In genomic region chr12:111274006-111274405, GRCm38 (mm10) we compare ENCODE assay signal across 9 mouse cellular contexts. TPM values are rescaled to one million over a fixed set of nuclear protein-coding genes. Genes with fewer than 3 reads are reported as not detected.
DNase-seq lines count a peak whose midpoint lies in the region; ATAC-seq and TF ChIP-seq lines count a peak whose summit lies in the region.
"Had no signal": no experiment of that assay in that cellular context is flagged by ENCODE, and none has a peak within 500 bp of the region (broad histone marks: within the 10 kb centered on the region; RNA-seq: fewer than 3 reads in every experiment).

No protein-coding gene starts in this region.

- WGBS in heart, embryonic 11.5 days (ENCODE audit: insufficient replicate concordance): 5% methylated on average over 24 of the region's 28 CpGs
- 4% methylated on average over 28 of the region's 28 CpGs for WGBS in forebrain, postnatal 0 days
- WGBS in liver, embryonic 16.5 days (ENCODE audit: insufficient replicate concordance): 6% methylated on average over 28 of the region's 28 CpGs

- H3K9me3 ChIP-seq in heart, embryonic 11.5 days (replicated peaks; ENCODE audit: control insufficient read depth, low read length): no peaks in the 10 kb centered on the region
- no peaks in the 10 kb centered on the region for H3K9me3 ChIP-seq in forebrain, postnatal 0 days (ENCODE audit: low read length)
- H3K9me3 ChIP-seq in liver, embryonic 16.5 days (replicated peaks; ENCODE audit: control insufficient read depth, low read length): no peaks in the 10 kb centered on the region

- no peak for TF ChIP-seq CTCF in forebrain, postnatal 0 days (IDR thresholded peaks at IDR 0.05; ENCODE audit: low read depth)

- H3K4me2 ChIP-seq in heart, embryonic 11.5 days: peak overlapping the region; percentile 88
- H3K4me2 ChIP-seq in forebrain, postnatal 0 days (ENCODE audit: low read depth): peak overlapping the region; percentile 82
- H3K4me2 ChIP-seq in liver, embryonic 16.5 days (ENCODE audit: low read depth, low read length): no peak overlapping the region; the same call in 1 of the 2 replicates

- H3K4me3 ChIP-seq in heart, embryonic 11.5 days (ENCODE audit: low read depth, low read length): peak overlapping the region; percentile 46
- H3K4me3 ChIP-seq in forebrain, postnatal 0 days (ENCODE audit: low read depth, low read length): peak overlapping the region; percentile 48
- H3K4me3 ChIP-seq in liver, embryonic 16.5 days (ENCODE audit: low read depth, low read length): peak overlapping the region; percentile 38; the same call in 1 of the 2 replicates

- intact Hi-C loops in gastrocnemius, postnatal 14 days (cut with DNase I; ENCODE audit: low total_unique reads): loop anchor here (5.0 kb wide), 1 partner anchor 138 kb away; no protein-coding TSS in a partner anchor

- no peak overlapping the region for H3K27ac ChIP-seq in heart, embryonic 11.5 days (ENCODE audit: low read depth, low read length)
- no peak overlapping the region for H3K27ac ChIP-seq in forebrain, postnatal 0 days (ENCODE audit: low read depth, low read length)
- H3K27ac ChIP-seq in liver, embryonic 16.5 days (ENCODE audit: low read length): no peak overlapping the region

- DNase-seq in heart, adult 9 months (ENCODE audit: low spot score in 2 of 2): no peak
- peak; percentile 34 for DNase-seq in ES-CJ7 (ENCODE audit: low read depth, low spot score)
- no peak for DNase-seq in forebrain, postnatal 0 days
- no peak for DNase-seq in right cerebral cortex, postnatal 10 days (ENCODE audit: low spot score in 2 of 2)
- no peak for DNase-seq in cerebellum, adult 9-10 months
- DNase-seq in gastrocnemius, postnatal 14 days: no peak
- DNase-seq: lung, postnatal 14 days had no signal

- no peak overlapping the region for H3K9ac ChIP-seq in heart, embryonic 11.5 days (ENCODE audit: low read depth, low read length)
- peak overlapping the region; percentile 62 for H3K9ac ChIP-seq in forebrain, postnatal 0 days
- no peak overlapping the region for H3K9ac ChIP-seq in liver, embryonic 16.5 days (ENCODE audit: low read depth, low read length)

- ATAC-seq in heart, embryonic 11.5 days (replicated peaks; ENCODE audit: insufficient number of reproducible peaks, low FRiP score, low TSS enrichment): no peak
- ATAC-seq in forebrain, postnatal 0 days: peak; percentile 44; the same call in 1 of the 2 replicates
- no peak for ATAC-seq in liver, embryonic 16.5 days (ENCODE audit: low read depth)

- H3K27me3 ChIP-seq in heart, embryonic 11.5 days (ENCODE audit: control insufficient read depth, insufficient read depth, low read length): peaks cover 84% of the 10 kb centered on the region
- peaks cover 61% of the 10 kb centered on the region for H3K27me3 ChIP-seq in forebrain, postnatal 0 days (ENCODE audit: insufficient read depth, low read length)
- peaks cover 76% of the 10 kb centered on the region for H3K27me3 ChIP-seq in liver, embryonic 16.5 days (ENCODE audit: control insufficient read depth, insufficient read depth, low read depth, low read length)

- peaks cover 17% of the 10 kb centered on the region for H3K4me1 ChIP-seq in heart, embryonic 11.5 days (ENCODE audit: control insufficient read depth, insufficient read depth, low read length)
- H3K4me1 ChIP-seq in forebrain, postnatal 0 days (ENCODE audit: insufficient read depth): 0 out of 2 replicates have a peak, but pooled peaks cover 3% of the 10 kb centered on the region
- peaks cover 26% of the 10 kb centered on the region for H3K4me1 ChIP-seq in liver, embryonic 16.5 days (ENCODE audit: control insufficient read depth, low read depth, low read length)

- no peaks in the 10 kb centered on the region for H3K36me3 ChIP-seq in heart, embryonic 11.5 days (ENCODE audit: control insufficient read depth, insufficient read depth, low read length)
- H3K36me3 ChIP-seq in forebrain, postnatal 0 days (ENCODE audit: insufficient read depth): no peaks in the 10 kb centered on the region
- H3K36me3 ChIP-seq in liver, embryonic 16.5 days (ENCODE audit: control insufficient read depth, insufficient read depth): no peaks in the 10 kb centered on the region

RNA-seq across cellular contexts. Expression of gene Amn, which starts 3.1 kb away (rescaled TPM):
- polyA plus RNA-seq in heart, embryonic 11.5 days (2014; fragmentation: Nextera tagmentation; extraction: Ambion mirVana): 1.3 and 2.2 TPM in 2 replicates
- total RNA-seq in forebrain, postnatal 0 days (2014; rRNA removed): 22.7 and 24.7 TPM in 2 replicates
- 50.8 and 59.9 TPM in 2 replicates for polyA plus RNA-seq in forebrain, postnatal 0 days (2015; fragmentation: Nextera tagmentation; extraction: Ambion mirVana)
- 1.3 and 2.2 TPM in 2 replicates for polyA plus RNA-seq in liver, embryonic 16.5 days (2015; fragmentation: Nextera tagmentation; extraction: Ambion mirVana)
- total RNA-seq in gastrocnemius, postnatal 14 days (2021): under 1 TPM in 1 of 2 experiments, not detected in 1; 0.25 TPM

Comparison
In these comparisons a context has a peak if more than half of its experiments do, and no peak if none do; other contexts are left out.
1. RNA of gene Amn, which starts 3.1 kb away (polyA plus RNA-seq): 50.8 to 59.9 TPM in forebrain, postnatal 0 days; 1.3 to 2.2 TPM in heart, embryonic 11.5 days and 1.3 to 2.2 TPM in liver, embryonic 16.5 days; every median in the first group is over 10 times any median in the second.
2. Peak in every context shown above with its lines, with median percentiles within 50 percentile points of each other: H3K4me3 ChIP-seq.